Mouse (Mus musculus) heart, postnatal 0 days (tissue): ENCODE results near the gene Chdh.
A peak's percentile ranks its signal among the peaks of the same experiment; 100 is the strongest.

Experiments used
- CTCF ChIP-seq: IDR thresholded peaks from 2 replicates; pipeline ENCODE4 v1.5.1; 2016; ENCODE audit warnings: antibody characterized with exemption, control low read depth, low read depth
- EP300 ChIP-seq: IDR thresholded peaks from 2 replicates; pipeline ENCODE4 v1.6.1; 2016; ENCODE audit warnings: antibody characterized with exemption, low read depth

GRCm38 (mm10) chr14:29978254-29979204 is 30.3 kb upstream of the Chdh start, which contains the start of gene Actr8:
- TF ChIP-seq CTCF (no peak), EP300 (peak; percentile 74; the same call in 1 of the 2 replicates)
